Mouse (Mus musculus) bone marrow, adult 2 months (tissue): ENCODE measurements around the gene Foxs1.

Experiments used
- CTCF ChIP-seq: fragments of 200-500 bp; IDR thresholded peaks from 2 replicates; pipeline ENCODE4 v1.5.1; 2011; ENCODE audit warnings: low read length, control low read depth; ENCODE audit not compliant: control insufficient read depth, insufficient read depth
- POLR2A ChIP-seq: fragments of 200-500 bp; IDR thresholded peaks from 2 replicates; pipeline ENCODE4 v1.6.1; 2011; ENCODE audit warnings: low read depth, mild to moderate bottlenecking, control low read depth, low read length, borderline replicate concordance; ENCODE audit not compliant: control insufficient read depth

DNA sequence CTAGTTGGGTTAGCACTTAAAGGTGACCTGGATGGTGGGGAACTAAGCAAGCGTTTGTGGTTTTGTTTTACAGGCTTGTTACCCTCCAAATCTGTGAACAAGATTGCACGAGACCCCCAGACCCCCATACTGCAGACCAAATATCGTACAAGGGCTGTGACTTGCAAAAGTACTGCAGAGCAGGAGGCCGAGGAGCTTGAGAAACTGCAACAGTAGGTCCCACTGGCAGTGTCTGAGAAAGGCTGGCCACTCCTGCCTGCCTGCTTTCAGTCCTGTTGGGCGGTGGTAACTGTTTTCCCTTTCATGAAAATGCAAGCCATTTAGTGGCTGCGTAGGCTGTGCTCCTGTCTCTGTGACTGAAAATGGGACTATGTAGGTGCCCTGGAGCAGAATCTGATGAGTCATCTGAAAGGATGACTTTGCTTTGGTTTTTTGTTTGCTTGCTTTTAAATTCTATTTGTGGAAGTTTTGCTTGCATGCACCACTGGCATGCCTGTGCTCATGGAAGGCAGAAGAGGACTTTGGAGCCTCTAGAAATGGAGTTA lies 48.8 kb downstream of the Foxs1 start:
- no peak for TF ChIP-seq CTCF
- no peak for TF ChIP-seq POLR2A
